Mouse (Mus musculus) midbrain, postnatal 0 days (tissue): ENCODE measurements around the gene Sigmar1. TPM values are rescaled to one million over a fixed set of nuclear protein-coding genes. Genes with fewer than 3 reads are reported as not detected.

Experiments
- ATAC-seq: fragments of 200-750 bp; cut with Nextera tagmentation; 2 replicates; pipeline ENCODE4 v1.8.0; 2017; ENCODE audit warnings: moderate number of reproducible peaks, mild to moderate bottlenecking, moderate TSS enrichment, moderate library complexity; ENCODE audit not compliant: low FRiP score
- DNase-seq: peaks from one replicate; pipeline ENCODE4 v3.0.0-alpha.2; 2015; ENCODE audit warnings: low spot score
- H3K27ac ChIP-seq: fragments of 300-500 bp; sonication (generic); 2 replicates; pipeline ENCODE4 v1.5.1; 2014; ENCODE audit warnings: low read depth, mild to moderate bottlenecking, low read length, mixed read lengths
- H3K27me3 ChIP-seq: fragments of 300-500 bp; sonication (generic); 2 replicates; pipeline ENCODE4 v1.6.1; 2014; ENCODE audit warnings: low read length, control low read depth, mixed read lengths; ENCODE audit not compliant: insufficient read depth
- H3K36me3 ChIP-seq: fragments of 300-500 bp; sonication (generic); 2 replicates; pipeline ENCODE4 v1.6.1; 2014; ENCODE audit warnings: low read length, control low read depth, mixed read lengths; ENCODE audit not compliant: insufficient read depth
- H3K4me1 ChIP-seq: fragments of 300-500 bp; sonication (generic); 2 replicates; pipeline ENCODE4 v1.6.1; 2014; ENCODE audit warnings: mild to moderate bottlenecking, control low read depth, antibody characterized with exemption, low read length, mixed read lengths; ENCODE audit not compliant: insufficient read depth
- H3K4me2 ChIP-seq: fragments of 300-500 bp; sonication (generic); 2 replicates; pipeline ENCODE4 v1.6.1; 2014; ENCODE audit warnings: low read depth, mild to moderate bottlenecking, low read length, mixed read lengths; ENCODE audit not compliant: poor library complexity, severe bottlenecking
- H3K4me3 ChIP-seq: fragments of 300-500 bp; sonication (generic); 2 replicates; pipeline ENCODE4 v1.5.1; 2014; ENCODE audit warnings: low read depth, mild to moderate bottlenecking, low read length, moderate library complexity
- H3K9ac ChIP-seq: fragments of 300-500 bp; sonication (generic); replicated peaks from 2 replicates; pipeline ENCODE4 v1.6.1; 2014; ENCODE audit warnings: mild to moderate bottlenecking, low read length, moderate library complexity, mixed read lengths; ENCODE audit not compliant: poor library complexity, severe bottlenecking
- H3K9me3 ChIP-seq: fragments of 300-500 bp; sonication (generic); 2 replicates; pipeline ENCODE4 v1.6.1; 2016; ENCODE audit warnings: low read length, control low read depth
- CTCF ChIP-seq: IDR thresholded peaks from 2 replicates; pipeline ENCODE4 v1.5.1; 2016; ENCODE audit warnings: antibody characterized with exemption, mild to moderate bottlenecking
- WGBS: fragments of 180-500 bp; shearing (Covaris S2); extraction: QIAGEN DNeasy Blood & Tissue Kit; methylation state at CpG from one replicate; pipeline ENCODE4 v1.1.7; 2014; 5-methylcytosine and 5-hydroxymethylcytosine counted together
- polyA plus RNA-seq: library from polyadenylated mRNA; unstranded; fragments of >200 nt; fragmentation: Nextera tagmentation; extraction: Ambion mirVana; gene quantifications from 2 replicates; pipeline ENCODE4 v1.2.1, GENCODE M21; 2015
- total RNA-seq: library from RNA; depleted of rRNA; stranded (reverse); fragments of >200 nt; gene quantifications from 2 replicates; pipeline ENCODE4 v1.2.3, GENCODE M21; 2014

Gene Sigmar1
- total and polyA plus RNA-seq, 2 experiments from 2014 or later, result 44.8 to 45.4 TPM

- peak; percentile 54 for TF ChIP-seq CTCF
- H3K27me3 ChIP-seq, result no peaks in the 10 kb centered on the region
- peak overlapping the region; percentile 72 for H3K4me3 ChIP-seq
- DNase-seq, result peak; percentile 97
- peak overlapping the region; percentile 82 for H3K27ac ChIP-seq
- H3K9me3 ChIP-seq, result 0 out of 2 replicates have a peak, but pooled peaks cover under 1% of the 10 kb centered on the region
- peak overlapping the region; percentile 74 for H3K9ac ChIP-seq
- WGBS, result under 1% methylated on average over 27 of the region's 27 CpGs
- peaks cover 9% of the 10 kb centered on the region; the same call in 1 of the 2 replicates for H3K4me1 ChIP-seq
- peak; percentile 95 for ATAC-seq
- H3K36me3 ChIP-seq, result 0 out of 2 replicates have a peak, but pooled peaks cover 7% of the 10 kb centered on the region
- H3K4me2 ChIP-seq, result peak overlapping the region; percentile 79
Measured at GRCm38 (mm10) chr4:41741158-41741560, 14.8 kb downstream of the Sigmar1 start.

- ATAC-seq (peak; percentile 75), DNase-seq (peak; percentile 52)
- WGBS, result 1% methylated on average over 48 of the region's 48 CpGs
- Histone ChIP-seq H3K4me2 (peak overlapping the region; percentile 79), H3K4me1 (peaks cover 9% of the 10 kb centered on the region; the same call in 1 of the 2 replicates), H3K27ac (peak overlapping the region; percentile 82), H3K36me3 (0 out of 2 replicates have a peak, but pooled peaks cover 7% of the 10 kb centered on the region), H3K9ac (peak overlapping the region; percentile 74), H3K4me3 (peak overlapping the region; percentile 72), H3K27me3 (no peaks in the 10 kb centered on the region), H3K9me3 (no peaks in the 10 kb centered on the region)
- peak; percentile 46 for TF ChIP-seq CTCF
Measured at GRCm38 (mm10) chr4:41740380-41741157, 15.4 kb downstream of the Sigmar1 start.

- Histone ChIP-seq H3K27me3 (no peaks in the 10 kb centered on the region), H3K9me3 (no peaks in the 10 kb centered on the region), H3K36me3 (0 out of 2 replicates have a peak, but pooled peaks cover 7% of the 10 kb centered on the region), H3K27ac (no peak overlapping the region), H3K4me2 (no peak overlapping the region), H3K4me1 (peaks cover 9% of the 10 kb centered on the region; the same call in 1 of the 2 replicates), H3K9ac (no peak overlapping the region), H3K4me3 (no peak overlapping the region)
- WGBS, result 95% methylated on average over 13 of the region's 13 CpGs
- DNase-seq (no peak), ATAC-seq (no peak)
- TF ChIP-seq CTCF, result no peak
Measured at GRCm38 (mm10) chr4:41739260-41739659, 16.7 kb downstream of the Sigmar1 start.

GRCm38 (mm10) chr4:41738256-41738603, 17.7 kb downstream of the Sigmar1 start:
- H3K27ac ChIP-seq, result no peak overlapping the region
- no peak overlapping the region for H3K4me2 ChIP-seq
- DNase-seq (no peak), ATAC-seq (no peak)
- H3K27me3 ChIP-seq, result peaks cover under 1% of the 10 kb centered on the region; the same call in 1 of the 2 replicates
- H3K9me3 ChIP-seq, result no peaks in the 10 kb centered on the region
- no peak overlapping the region for H3K4me3 ChIP-seq
- H3K36me3 ChIP-seq, result 0 out of 2 replicates have a peak, but pooled peaks cover 7% of the 10 kb centered on the region
- no peak for TF ChIP-seq CTCF
- H3K9ac ChIP-seq, result no peak overlapping the region
- WGBS, result 62% methylated on average over 1 of the region's 1 CpGs
- H3K4me1 ChIP-seq, result peaks cover 9% of the 10 kb centered on the region; the same call in 1 of the 2 replicates

GRCm38 (mm10) chr4:41737602-41738255, 18.2 kb downstream of the Sigmar1 start:
- peak; percentile 52; the same call in 1 of the 2 replicates for ATAC-seq
- Histone ChIP-seq H3K36me3 (0 out of 2 replicates have a peak, but pooled peaks cover 7% of the 10 kb centered on the region), H3K4me1 (peaks cover 9% of the 10 kb centered on the region; the same call in 1 of the 2 replicates), H3K9me3 (no peaks in the 10 kb centered on the region), H3K27me3 (peaks cover 6% of the 10 kb centered on the region; the same call in 1 of the 2 replicates), H3K27ac (no peak overlapping the region), H3K4me2 (no peak overlapping the region), H3K9ac (no peak overlapping the region), H3K4me3 (no peak overlapping the region)
- peak; percentile 93 for TF ChIP-seq CTCF
- 44% methylated on average over 8 of the region's 8 CpGs for WGBS
- peak; percentile 88 for DNase-seq
